Mouse (Mus musculus): ENCODE measurements around the gene Gm20388.
"Not testable (repeated sequence)": the region's sequence is repeated elsewhere in the genome, so short reads cannot be mapped to it uniquely, and the experiment has no call there.

GRCm38 (mm10) chr8:123631746-123632145, 3721.1 kb downstream of the Gm20388 start:
- TF ChIP-seq CTCF (IDR thresholded peaks at IDR 0.05; ENCODE audit: borderline replicate concordance, extremely low read depth, insufficient read depth, insufficient read length); POLR2A (IDR thresholded peaks at IDR 0.05; ENCODE audit: borderline replicate concordance, extremely low read depth, insufficient read depth, insufficient read length, poor library complexity, severe bottlenecking): not testable (repeated sequence)

Measured in brain, embryonic 14.5 days (tissue).